8 mouse cellular contexts compared by ENCODE assay signal in the genomic region with DNA sequence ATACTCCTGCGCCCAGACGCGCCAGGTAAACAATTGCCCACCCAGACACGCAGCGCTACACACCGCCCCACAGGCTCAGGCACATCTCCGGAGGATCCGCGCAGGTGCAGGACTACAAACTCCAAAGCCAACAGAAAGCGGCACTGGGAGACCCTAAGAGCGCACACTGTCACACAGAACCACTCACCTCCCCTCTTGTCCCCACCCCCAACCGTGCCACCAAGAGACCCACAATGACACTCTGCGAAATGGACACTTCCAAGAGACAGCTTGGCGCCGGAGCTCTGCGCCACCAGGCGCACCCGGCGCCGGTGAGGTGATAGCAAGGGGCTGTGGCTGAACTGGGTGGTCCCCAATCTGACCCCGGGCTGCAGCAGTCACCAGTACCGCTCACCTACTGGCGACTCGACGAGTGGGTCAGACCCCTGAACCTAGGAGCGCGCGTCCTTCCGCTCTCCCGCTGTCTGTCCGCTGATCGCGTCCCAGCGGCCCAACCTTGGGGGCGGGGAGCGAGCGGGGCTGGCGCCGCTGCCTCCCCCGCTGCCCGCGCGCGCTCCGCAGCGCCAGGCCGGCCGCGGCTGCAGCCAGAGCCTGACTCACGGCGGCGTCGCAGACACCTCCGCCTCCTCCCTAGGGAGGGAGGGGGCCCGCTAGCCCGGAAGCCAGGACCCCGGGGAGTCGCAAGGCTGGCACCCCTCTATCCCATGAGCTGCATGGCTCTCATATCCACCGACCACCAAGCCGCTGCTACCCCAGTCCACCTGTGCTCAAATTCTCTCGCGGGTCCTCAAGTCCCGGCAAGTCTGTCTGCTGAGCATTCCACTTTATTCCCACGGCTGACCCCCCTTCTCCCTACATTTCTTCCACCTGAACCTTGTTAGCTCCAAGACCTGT. TPM values are rescaled to one million over a fixed set of nuclear protein-coding genes. Genes with fewer than 3 reads are reported as not detected.
DNase-seq lines count a peak whose midpoint lies in the region; ATAC-seq and TF ChIP-seq lines count a peak whose summit lies in the region.
"Had no signal": no experiment of that assay in that cellular context is flagged by ENCODE, and none has a peak within 500 bp of the region (broad histone marks: within the 10 kb centered on the region; RNA-seq: fewer than 3 reads in every experiment).

No protein-coding gene starts in this region.

- no peak for DNase-seq in testis, postnatal 14 days (ENCODE audit: low spot score)
- DNase-seq in cerebellum, adult 18-20 months = peak; percentile 63 to 82
- peak; percentile 30 for DNase-seq in midbrain, postnatal 0 days (ENCODE audit: low spot score)
- DNase-seq in layer of hippocampus, postnatal 14 days (ENCODE audit: low spot score in 2 of 2) = no peak

- H3K4me1 ChIP-seq in testis, adult 2 months (ENCODE audit: control insufficient read depth, insufficient read depth, low read length) = peaks cover 12% of the 10 kb centered on the region
- peaks cover 12% of the 10 kb centered on the region for H3K4me1 ChIP-seq in limb, embryonic 13.5 days
- no peaks in the 10 kb centered on the region for H3K4me1 ChIP-seq in midbrain, postnatal 0 days (ENCODE audit: insufficient read depth, low read length)

- H3K9ac ChIP-seq in limb, embryonic 13.5 days = peak overlapping the region; percentile 63
- peak overlapping the region; percentile 56; the same call in 1 of the 2 replicates for H3K9ac ChIP-seq in midbrain, postnatal 0 days (replicated peaks; ENCODE audit: low read length, poor library complexity, severe bottlenecking)

- peak; percentile 48 for ATAC-seq in granulocyte monocyte progenitor cell, adult 5-6 weeks (replicated peaks; ENCODE audit: poor library complexity, severe bottlenecking)
- peak; percentile 12; the same call in 1 of the 2 replicates for ATAC-seq in limb, embryonic 13.5 days (ENCODE audit: low FRiP score, low read depth)
- ATAC-seq in midbrain, postnatal 0 days (ENCODE audit: low FRiP score) = no peak

- no peaks in the 10 kb centered on the region for H3K27me3 ChIP-seq in testis, adult 2 months (ENCODE audit: control insufficient read depth, insufficient read depth, low read length)
- peaks cover 74% of the 10 kb centered on the region for H3K27me3 ChIP-seq in limb, embryonic 13.5 days
- H3K27me3 ChIP-seq in midbrain, postnatal 0 days (ENCODE audit: insufficient read depth, low read length) = peaks cover 23% of the 10 kb centered on the region; the same call in 1 of the 2 replicates

- peak overlapping the region; percentile 43 for H3K4me3 ChIP-seq in testis, adult 2 months (ENCODE audit: control insufficient read depth, low read depth, low read length)
- peak overlapping the region; percentile 46 for H3K4me3 ChIP-seq in limb, embryonic 13.5 days
- H3K4me3 ChIP-seq in midbrain, postnatal 0 days (ENCODE audit: low read depth, low read length) = peak overlapping the region; percentile 55

- H3K36me3 ChIP-seq in testis, adult 2 months (ENCODE audit: control insufficient read depth, insufficient read depth, low read length) = no peaks in the 10 kb centered on the region
- peaks cover 17% of the 10 kb centered on the region for H3K36me3 ChIP-seq in limb, embryonic 13.5 days
- peaks cover 14% of the 10 kb centered on the region for H3K36me3 ChIP-seq in midbrain, postnatal 0 days (ENCODE audit: insufficient read depth, low read length)

- H3K9me3 ChIP-seq in limb, embryonic 13.5 days = no peaks in the 10 kb centered on the region
- H3K9me3 ChIP-seq in midbrain, postnatal 0 days (ENCODE audit: low read length) = no peaks in the 10 kb centered on the region

- TF ChIP-seq POLR2A in testis, adult 2 months (IDR thresholded peaks at IDR 0.05; ENCODE audit: control insufficient read depth, low read depth, low read length) = no peak

- peak overlapping the region; percentile 80 for H3K4me2 ChIP-seq in limb, embryonic 13.5 days (replicated peaks)
- H3K4me2 ChIP-seq in midbrain, postnatal 0 days (ENCODE audit: low read depth, low read length, poor library complexity, severe bottlenecking) = peak overlapping the region; percentile 87

- 1% methylated on average over 64 of the region's 64 CpGs for WGBS in limb, embryonic 13.5 days
- 2% methylated on average over 64 of the region's 64 CpGs for WGBS in midbrain, postnatal 0 days

- TF ChIP-seq CTCF in testis, adult 2 months (IDR thresholded peaks at IDR 0.05; ENCODE audit: control insufficient read depth, insufficient read depth, insufficient replicate concordance, low read depth, low read length) = no peak
- TF ChIP-seq CTCF in midbrain, postnatal 0 days (IDR thresholded peaks at IDR 0.05) = no peak

- no peak overlapping the region for H3K27ac ChIP-seq in testis, adult 2 months (ENCODE audit: control insufficient read depth, insufficient read depth, low read depth, low read length)
- no peak overlapping the region for H3K27ac ChIP-seq in limb, embryonic 13.5 days
- H3K27ac ChIP-seq in midbrain, postnatal 0 days (ENCODE audit: low read depth, low read length) = no peak overlapping the region

RNA-seq across cellular contexts. Expression of gene Ifitm10, which starts 1.5 kb away (rescaled TPM):
- polyA plus RNA-seq in testis, adult 2 months (2012; rRNA removed) = 0.20 TPM in 1 of 2 replicates, not detected in the other
- 1.5 TPM in 1 of 2 replicates, not detected in the other for total RNA-seq in granulocyte monocyte progenitor cell, adult 5-6 weeks (2014; fragmentation: Nextera tagmentation)
- not detected in 2 replicates for total RNA-seq in granulocyte monocyte progenitor cell, adult 5-6 weeks (2017)
- 1.1 and 1.5 TPM in 2 replicates for polyA plus RNA-seq in limb, embryonic 13.5 days (2015; fragmentation: Nextera tagmentation; extraction: Ambion mirVana)
- total RNA-seq in midbrain, postnatal 0 days (2014; rRNA removed) = 16.4 and 21.8 TPM in 2 replicates
- polyA plus RNA-seq in midbrain, postnatal 0 days (2015; fragmentation: Nextera tagmentation; extraction: Ambion mirVana) = 20.8 and 23.5 TPM in 2 replicates
- 10 to 100 TPM; 30.0 to 31.3 TPM for total RNA-seq in layer of hippocampus, postnatal 14 days (2021)
- total RNA-seq: hematopoietic stem cell, adult 5-6 weeks had no signal

RNA-seq across cellular contexts. Expression of gene Gm49369, which starts 10.5 kb away (rescaled TPM):
- not detected in 2 replicates for polyA plus RNA-seq in testis, adult 2 months (2012; rRNA removed)
- not detected in 2 replicates for total RNA-seq in granulocyte monocyte progenitor cell, adult 5-6 weeks (2014; fragmentation: Nextera tagmentation)
- total RNA-seq in granulocyte monocyte progenitor cell, adult 5-6 weeks (2017) = 38.0 and 63.2 TPM in 2 replicates
- not detected in 2 replicates for polyA plus RNA-seq in limb, embryonic 13.5 days (2015; fragmentation: Nextera tagmentation; extraction: Ambion mirVana)
- 3.3 TPM in 1 of 2 replicates, not detected in the other for total RNA-seq in midbrain, postnatal 0 days (2014; rRNA removed)
- polyA plus RNA-seq in midbrain, postnatal 0 days (2015; fragmentation: Nextera tagmentation; extraction: Ambion mirVana) = not detected in 2 replicates
- under 1 TPM in 1 of 2 experiments, not detected in 1; 0.71 TPM for total RNA-seq in layer of hippocampus, postnatal 14 days (2021)

RNA-seq across cellular contexts. Expression of gene Ctsd, which starts 15.8 kb away (rescaled TPM):
- polyA plus RNA-seq in testis, adult 2 months (2012; rRNA removed) = 75.7 and 78.7 TPM in 2 replicates
- total RNA-seq in granulocyte monocyte progenitor cell, adult 5-6 weeks (2014; fragmentation: Nextera tagmentation) = 152 and 191 TPM in 2 replicates
- total RNA-seq in granulocyte monocyte progenitor cell, adult 5-6 weeks (2017) = 128 and 144 TPM in 2 replicates
- polyA plus RNA-seq in limb, embryonic 13.5 days (2015; fragmentation: Nextera tagmentation; extraction: Ambion mirVana) = 228 and 241 TPM in 2 replicates
- 520 and 652 TPM in 2 replicates for total RNA-seq in midbrain, postnatal 0 days (2014; rRNA removed)
- polyA plus RNA-seq in midbrain, postnatal 0 days (2015; fragmentation: Nextera tagmentation; extraction: Ambion mirVana) = 320 and 345 TPM in 2 replicates
- 100 to 1,000 TPM; 304 to 345 TPM for total RNA-seq in layer of hippocampus, postnatal 14 days (2021)

Comparison
In these comparisons a context has a peak if more than half of its experiments do, and no peak if none do; other contexts are left out.
1. DNase-seq: peak in cerebellum, adult 18-20 months (2 of 2) and midbrain, postnatal 0 days (single experiment); none in testis, postnatal 14 days (single experiment) and layer of hippocampus, postnatal 14 days (0 of 2).
2. Peak in every context shown above with its lines, with median percentiles within 50 percentile points of each other: H3K4me3 ChIP-seq.